Mouse (Mus musculus): ENCODE data around the gene Birc6.

- TF ChIP-seq POLR2A (IDR thresholded peaks at IDR 0.05; ENCODE audit: extremely low read depth, insufficient read depth, low read length) = no peak
- no peak for TF ChIP-seq CTCF (IDR thresholded peaks at IDR 0.05; ENCODE audit: low read depth, low read length)
These were observed 161.3 kb downstream of the Birc6 start for GRCm38 (mm10) chr17:74689406-74689805.
